Mouse (Mus musculus) neural tube, embryonic 10.5 days (tissue): ENCODE measurements around the gene Defb39.

ENCODE experiments used
- DNase-seq: peaks from one replicate; pipeline ENCODE4 v3.0.0-alpha.2; 2017; ENCODE audit warnings: low spot score; ENCODE audit errors: extremely low spot score

The Defb39 gene

DNA sequence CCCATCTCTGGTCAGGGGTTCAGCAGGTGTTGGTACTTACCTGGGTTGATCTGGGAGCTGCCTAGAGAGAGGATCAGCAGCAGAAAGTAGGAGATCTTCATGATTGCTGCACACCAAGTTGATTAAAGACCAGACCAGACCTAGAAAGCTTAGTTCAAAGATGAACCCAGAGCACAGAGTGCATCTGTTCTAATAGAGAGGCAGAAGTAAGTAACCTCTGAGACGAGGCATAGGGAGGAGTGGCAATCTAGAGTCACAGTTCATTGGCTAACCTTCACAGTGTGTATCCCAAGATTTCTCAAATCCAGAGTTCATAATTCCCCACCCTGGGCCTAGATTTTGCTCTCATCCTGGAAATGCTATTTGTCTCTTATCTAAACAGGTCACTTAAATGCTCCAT, at the start of gene Defb39:
Gene Defb39, minus strand, starts transcription at position 101 of the 400 bp plus-strand sequence.
- no peak for DNase-seq

- no peak for DNase-seq
Observed at GRCm38 (mm10) chr8:19066013-19066412, 1.4 kb upstream of the Defb39 start.

DNA sequence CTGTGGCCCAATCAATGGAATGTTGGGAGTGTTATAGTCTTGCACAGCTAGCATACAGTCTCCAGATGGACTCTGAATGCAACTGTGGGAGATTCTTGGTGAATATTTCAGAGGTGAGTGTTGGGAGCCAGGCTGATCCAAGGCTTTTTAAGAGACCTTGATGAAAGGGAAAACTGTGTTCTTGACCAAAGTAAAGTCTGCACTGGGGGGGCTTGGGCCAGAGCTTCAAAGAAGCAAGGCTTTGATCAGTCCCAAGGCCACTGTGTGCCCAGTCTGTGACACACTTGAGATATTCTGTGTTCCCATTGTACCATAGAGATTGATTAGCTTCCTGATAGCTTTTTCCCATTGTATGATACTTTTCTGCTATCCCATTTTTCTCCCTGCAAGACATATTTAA, 1.7 kb downstream of the Defb39 start:
- no peak for DNase-seq

- no peak for DNase-seq
Observed at GRCm38 (mm10) chr8:19045242-19045641, 19.4 kb downstream of the Defb39 start.

- DNase-seq = no peak
Observed at GRCm38 (mm10) chr8:19026466-19026865, 38.1 kb downstream of the Defb39 start, which contains the start of gene Defb38. Gene Defb38, minus strand, starts transcription at chr8:19026566.
